Mouse (Mus musculus) intestine, embryonic 15.5 days (tissue): ENCODE results near the gene Acad8. TPM values are rescaled to one million over a fixed set of nuclear protein-coding genes. Genes with fewer than 3 reads are reported as not detected.

Source experiments
- ATAC-seq: fragments of 200-750 bp; cut with Nextera tagmentation; 2 replicates; pipeline ENCODE4 v1.8.0; 2017; ENCODE audit warnings: moderate TSS enrichment, moderate library complexity
- H3K27ac ChIP-seq: fragments of 300-500 bp; sonication (generic); 2 replicates; pipeline ENCODE4 v1.5.1; 2015; ENCODE audit warnings: mild to moderate bottlenecking, inconsistent platforms
- H3K27me3 ChIP-seq: fragments of 300-500 bp; sonication (generic); replicated peaks from 2 replicates; pipeline ENCODE4 v1.6.1; 2015; ENCODE audit warnings: inconsistent platforms
- H3K36me3 ChIP-seq: fragments of 300-500 bp; sonication (generic); 2 replicates; pipeline ENCODE4 v1.6.1; 2015; ENCODE audit warnings: inconsistent platforms
- H3K4me1 ChIP-seq: fragments of 300-500 bp; sonication (generic); replicated peaks from 2 replicates; pipeline ENCODE4 v1.6.1; 2015; ENCODE audit warnings: inconsistent platforms
- H3K4me2 ChIP-seq: fragments of 300-500 bp; sonication (generic); replicated peaks from 2 replicates; pipeline ENCODE4 v1.6.1; 2015; ENCODE audit warnings: mild to moderate bottlenecking, inconsistent platforms
- H3K4me3 ChIP-seq: fragments of 300-500 bp; sonication (generic); replicated peaks from 2 replicates; pipeline ENCODE4 v1.5.1; 2015; ENCODE audit warnings: inconsistent platforms
- H3K9ac ChIP-seq: fragments of 300-500 bp; sonication (generic); 2 replicates; pipeline ENCODE4 v1.6.1; 2015; ENCODE audit warnings: inconsistent platforms
- H3K9me3 ChIP-seq: fragments of 300-500 bp; sonication (generic); 2 replicates; pipeline ENCODE4 v1.6.1; 2016; ENCODE audit warnings: inconsistent platforms
- whole genome bisulfite sequencing: fragments of 180-500 bp; shearing (Covaris S2); methylation state at CpG from one replicate; pipeline ENCODE4 v1.1.7; 2015; 5-methylcytosine and 5-hydroxymethylcytosine counted together
- polyA plus RNA-seq: library from polyadenylated mRNA; unstranded; fragments of >200 nt; fragmentation: Nextera tagmentation; extraction: Ambion mirVana; gene quantifications from 2 replicates; pipeline ENCODE4 v1.2.1, GENCODE M21; 2015

The Acad8 gene
- 34.7 and 36.6 TPM in 2 replicates for polyA plus RNA-seq

- Histone ChIP-seq H3K4me1 (peaks cover 7% of the 10 kb centered on the region; the same call in 1 of the 2 replicates), H3K9me3 (no peaks in the 10 kb centered on the region), H3K4me2 (peak within 1 kb of the TSS; percentile 68), H3K9ac (peak within 1 kb of the TSS; percentile 85), H3K27ac (peak within 1 kb of the TSS; percentile 76), H3K4me3 (peak within 1 kb of the TSS; percentile 77), H3K27me3 (no peaks in the 10 kb centered on the region), H3K36me3 (peaks cover 10% of the 10 kb centered on the region; the same call in 1 of the 2 replicates)
- WGBS = under 1% methylated on average over 35 of the region's 35 CpGs
- peak; percentile 99 for ATAC-seq
Observed at GRCm38 (mm10) chr9:26999461-27000395, at the start of gene Acad8, which contains the start of gene Thyn1. Gene Acad8 (minus strand): TSS chr9:26999566. Gene Thyn1 (plus strand): TSS chr9:26999710.

GRCm38 (mm10) chr9:27043892-27044291 lies 44.5 kb upstream of the Acad8 start:
- H3K9ac ChIP-seq = no peak overlapping the region
- H3K27ac ChIP-seq = no peak overlapping the region
- no peaks in the 10 kb centered on the region for H3K4me1 ChIP-seq
- WGBS = 86% methylated on average over 5 of the region's 5 CpGs
- no peak overlapping the region for H3K4me2 ChIP-seq
- H3K36me3 ChIP-seq = peaks cover 35% of the 10 kb centered on the region
- no peak for ATAC-seq
- no peak overlapping the region for H3K4me3 ChIP-seq
- H3K9me3 ChIP-seq = no peaks in the 10 kb centered on the region
- H3K27me3 ChIP-seq = no peaks in the 10 kb centered on the region

- Histone ChIP-seq H3K9ac (peak overlapping the region; percentile 63), H3K27me3 (no peaks in the 10 kb centered on the region), H3K4me2 (peak overlapping the region; percentile 61), H3K36me3 (no peaks in the 10 kb centered on the region), H3K27ac (peak overlapping the region; percentile 91), H3K4me3 (peak overlapping the region; percentile 100), H3K9me3 (no peaks in the 10 kb centered on the region), H3K4me1 (peaks cover 32% of the 10 kb centered on the region)
- WGBS = under 1% methylated on average over 17 of the region's 17 CpGs
- ATAC-seq = peak; percentile 44
Observed at GRCm38 (mm10) chr9:27030763-27031100, 31.4 kb upstream of the Acad8 start.

- Histone ChIP-seq H3K9ac (peak within 1 kb of the TSS; percentile 97), H3K4me3 (peak within 1 kb of the TSS; percentile 100), H3K36me3 (no peaks in the 10 kb centered on the region), H3K4me1 (peaks cover 32% of the 10 kb centered on the region), H3K27me3 (no peaks in the 10 kb centered on the region), H3K9me3 (no peaks in the 10 kb centered on the region), H3K4me2 (peak within 1 kb of the TSS; percentile 88), H3K27ac (peak within 1 kb of the TSS; percentile 91)
- peak; percentile 96 for ATAC-seq
- under 1% methylated on average over 70 of the region's 80 CpGs for WGBS
Observed at GRCm38 (mm10) chr9:27029828-27030762, 30.7 kb upstream of the Acad8 start, which contains the start of the genes Vps26b and Ncapd3. Gene Vps26b (minus strand): TSS chr9:27030065. Gene Ncapd3 (plus strand): TSS chr9:27030175.

- WGBS = 0% methylated on average over 52 of the region's 52 CpGs
- Histone ChIP-seq H3K4me2 (peak overlapping the region; percentile 88), H3K4me1 (peaks cover 32% of the 10 kb centered on the region), H3K9me3 (no peaks in the 10 kb centered on the region), H3K4me3 (peak overlapping the region; percentile 100), H3K36me3 (no peaks in the 10 kb centered on the region), H3K27me3 (no peaks in the 10 kb centered on the region), H3K27ac (peak overlapping the region; percentile 91), H3K9ac (peak overlapping the region; percentile 97)
- peak; percentile 57 for ATAC-seq
Observed at GRCm38 (mm10) chr9:27029022-27029827, 29.9 kb upstream of the Acad8 start.

GRCm38 (mm10) chr9:27026708-27027107 lies 27.3 kb upstream of the Acad8 start:
- Histone ChIP-seq H3K4me1 (peaks cover 24% of the 10 kb centered on the region), H3K4me2 (no peak overlapping the region), H3K27ac (no peak overlapping the region), H3K36me3 (no peaks in the 10 kb centered on the region), H3K9ac (no peak overlapping the region), H3K9me3 (no peaks in the 10 kb centered on the region), H3K4me3 (no peak overlapping the region), H3K27me3 (no peaks in the 10 kb centered on the region)
- no peak for ATAC-seq
- 81% methylated on average over 1 of the region's 1 CpGs for WGBS

GRCm38 (mm10) chr9:27023681-27024080 lies 24.3 kb upstream of the Acad8 start:
- Histone ChIP-seq H3K4me2 (no peak overlapping the region), H3K9ac (no peak overlapping the region), H3K4me1 (peaks cover 15% of the 10 kb centered on the region), H3K27me3 (no peaks in the 10 kb centered on the region), H3K4me3 (no peak overlapping the region), H3K36me3 (peaks cover 4% of the 10 kb centered on the region; the same call in 1 of the 2 replicates), H3K27ac (no peak overlapping the region), H3K9me3 (no peaks in the 10 kb centered on the region)
- 80% methylated on average over 4 of the region's 4 CpGs for WGBS
- ATAC-seq = no peak

GRCm38 (mm10) chr9:27018961-27019360 lies 19.6 kb upstream of the Acad8 start:
- Histone ChIP-seq H3K9me3 (no peaks in the 10 kb centered on the region), H3K27ac (no peak overlapping the region), H3K36me3 (peaks cover 14% of the 10 kb centered on the region), H3K4me3 (no peak overlapping the region), H3K4me2 (no peak overlapping the region), H3K27me3 (no peaks in the 10 kb centered on the region), H3K9ac (no peak overlapping the region), H3K4me1 (no peaks in the 10 kb centered on the region)
- ATAC-seq = no peak
- WGBS = 91% methylated on average over 10 of the region's 10 CpGs

- H3K4me3 ChIP-seq = no peak overlapping the region
- no peaks in the 10 kb centered on the region for H3K9me3 ChIP-seq
- no peak overlapping the region for H3K27ac ChIP-seq
- no peak overlapping the region for H3K9ac ChIP-seq
- no peak overlapping the region for H3K4me2 ChIP-seq
- peaks cover 36% of the 10 kb centered on the region for H3K36me3 ChIP-seq
- no peaks in the 10 kb centered on the region for H3K27me3 ChIP-seq
- no peaks in the 10 kb centered on the region for H3K4me1 ChIP-seq
- ATAC-seq = no peak
- WGBS = 91% methylated on average over 4 of the region's 4 CpGs
Observed at GRCm38 (mm10) chr9:27011572-27011971, 12.2 kb upstream of the Acad8 start.

- ATAC-seq = no peak
- Histone ChIP-seq H3K4me3 (no peak overlapping the region), H3K4me2 (no peak overlapping the region), H3K36me3 (peaks cover 43% of the 10 kb centered on the region), H3K27me3 (no peaks in the 10 kb centered on the region), H3K9me3 (no peaks in the 10 kb centered on the region), H3K4me1 (no peaks in the 10 kb centered on the region), H3K9ac (no peak overlapping the region), H3K27ac (no peak overlapping the region)
- 82% methylated on average over 5 of the region's 5 CpGs for WGBS
Observed at GRCm38 (mm10) chr9:27009231-27009630, 9.9 kb upstream of the Acad8 start.

- ATAC-seq = no peak
- 89% methylated on average over 5 of the region's 5 CpGs for WGBS
- H3K27me3 ChIP-seq = no peaks in the 10 kb centered on the region
- no peaks in the 10 kb centered on the region for H3K9me3 ChIP-seq
- H3K36me3 ChIP-seq = peaks cover 40% of the 10 kb centered on the region
- no peak overlapping the region for H3K4me3 ChIP-seq
- H3K4me2 ChIP-seq = no peak overlapping the region
- H3K27ac ChIP-seq = no peak overlapping the region
- no peak overlapping the region for H3K9ac ChIP-seq
- H3K4me1 ChIP-seq = no peaks in the 10 kb centered on the region
Observed at GRCm38 (mm10) chr9:27006866-27007265, 7.5 kb upstream of the Acad8 start.
